Mouse (Mus musculus): ENCODE results near the gene Nebl. TPM values are rescaled to one million over a fixed set of nuclear protein-coding genes. Genes with fewer than 3 reads are reported as not detected.

Gene Nebl
- polyA plus RNA-seq, 1 experiment: 6.5 TPM

- 85% methylated on average over 6 of the region's 6 CpGs for WGBS
- TF ChIP-seq CTCF (IDR thresholded peaks at IDR 0.05; ENCODE audit: extremely low read depth, insufficient read depth, insufficient read length, insufficient replicate concordance) (no peak), POLR2A (IDR thresholded peaks at IDR 0.05; ENCODE audit: low read depth, low read length) (no peak)
- Histone ChIP-seq H3K4me3 (ENCODE audit: extremely low read depth, insufficient read depth, insufficient read length) (no peak overlapping the region), H3K4me1 (ENCODE audit: control insufficient read depth, insufficient read depth, insufficient read length) (no peaks in the 10 kb centered on the region), H3K36me3 (ENCODE audit: control insufficient read depth, insufficient read depth, low read length) (no peaks in the 10 kb centered on the region), H3K27ac (ENCODE audit: insufficient read depth, low read length) (no peak overlapping the region), H3K27me3 (ENCODE audit: control insufficient read depth, insufficient read depth, low read length) (no peaks in the 10 kb centered on the region)
- no peak for DNase-seq (ENCODE audit: low read depth in 1 of 2, low spot score in 2 of 2)
These were observed 227.0 kb downstream of the Nebl start for GRCm38 (mm10) chr2:17504115-17504774.

GRCm38 (mm10) chr2:17501075-17501474 lies 230.2 kb downstream of the Nebl start:
- Histone ChIP-seq H3K27ac (ENCODE audit: insufficient read depth, low read length) (no peak overlapping the region), H3K27me3 (ENCODE audit: control insufficient read depth, insufficient read depth, low read length) (no peaks in the 10 kb centered on the region), H3K4me3 (ENCODE audit: extremely low read depth, insufficient read depth, insufficient read length) (no peak overlapping the region), H3K4me1 (ENCODE audit: control insufficient read depth, insufficient read depth, insufficient read length) (no peaks in the 10 kb centered on the region), H3K36me3 (ENCODE audit: control insufficient read depth, insufficient read depth, low read length) (no peaks in the 10 kb centered on the region)
- no peak for DNase-seq (ENCODE audit: low read depth in 1 of 2, low spot score in 2 of 2)
- TF ChIP-seq POLR2A (IDR thresholded peaks at IDR 0.05; ENCODE audit: low read depth, low read length) (no peak), CTCF (IDR thresholded peaks at IDR 0.05; ENCODE audit: extremely low read depth, insufficient read depth, insufficient read length, insufficient replicate concordance) (no peak)
- WGBS: 90% methylated on average over 3 of the region's 3 CpGs

GRCm38 (mm10) chr2:17465517-17466174 lies 265.6 kb downstream of the Nebl start:
- DNase-seq (ENCODE audit: low read depth in 1 of 2, low spot score in 2 of 2): no peak
- TF ChIP-seq CTCF (IDR thresholded peaks at IDR 0.05; ENCODE audit: extremely low read depth, insufficient read depth, insufficient read length, insufficient replicate concordance): no peak
- TF ChIP-seq POLR2A (IDR thresholded peaks at IDR 0.05; ENCODE audit: low read depth, low read length): no peak
- Histone ChIP-seq H3K27ac (ENCODE audit: insufficient read depth, low read length) (no peak overlapping the region), H3K4me1 (ENCODE audit: control insufficient read depth, insufficient read depth, insufficient read length) (no peaks in the 10 kb centered on the region), H3K27me3 (ENCODE audit: control insufficient read depth, insufficient read depth, low read length) (no peaks in the 10 kb centered on the region), H3K36me3 (ENCODE audit: control insufficient read depth, insufficient read depth, low read length) (no peaks in the 10 kb centered on the region), H3K4me3 (ENCODE audit: extremely low read depth, insufficient read depth, insufficient read length) (no peak overlapping the region)
- 79% methylated on average over 6 of the region's 6 CpGs for WGBS

- Histone ChIP-seq H3K36me3 (ENCODE audit: control insufficient read depth, insufficient read depth, low read length) (no peaks in the 10 kb centered on the region), H3K27me3 (ENCODE audit: control insufficient read depth, insufficient read depth, low read length) (no peaks in the 10 kb centered on the region), H3K4me1 (ENCODE audit: control insufficient read depth, insufficient read depth, insufficient read length) (no peaks in the 10 kb centered on the region), H3K4me3 (ENCODE audit: extremely low read depth, insufficient read depth, insufficient read length) (no peak overlapping the region), H3K27ac (ENCODE audit: insufficient read depth, low read length) (no peak overlapping the region)
- WGBS: 81% methylated on average over 2 of the region's 2 CpGs
- no peak for DNase-seq (ENCODE audit: low read depth in 1 of 2, low spot score in 2 of 2)
- no peak for TF ChIP-seq POLR2A (IDR thresholded peaks at IDR 0.05; ENCODE audit: low read depth, low read length)
- no peak for TF ChIP-seq CTCF (IDR thresholded peaks at IDR 0.05; ENCODE audit: extremely low read depth, insufficient read depth, insufficient read length, insufficient replicate concordance)
These were observed 270.8 kb downstream of the Nebl start for GRCm38 (mm10) chr2:17460434-17460833.

GRCm38 (mm10) chr2:17453676-17454075 lies 277.6 kb downstream of the Nebl start:
- H3K36me3 ChIP-seq (ENCODE audit: control insufficient read depth, insufficient read depth, low read length): no peaks in the 10 kb centered on the region
- TF ChIP-seq CTCF (IDR thresholded peaks at IDR 0.05; ENCODE audit: extremely low read depth, insufficient read depth, insufficient read length, insufficient replicate concordance) (no peak), POLR2A (IDR thresholded peaks at IDR 0.05; ENCODE audit: low read depth, low read length) (no peak)
- no peak overlapping the region for H3K4me3 ChIP-seq (ENCODE audit: extremely low read depth, insufficient read depth, insufficient read length)
- no peaks in the 10 kb centered on the region for H3K27me3 ChIP-seq (ENCODE audit: control insufficient read depth, insufficient read depth, low read length)
- no peak overlapping the region for H3K27ac ChIP-seq (ENCODE audit: insufficient read depth, low read length)
- no peaks in the 10 kb centered on the region for H3K4me1 ChIP-seq (ENCODE audit: control insufficient read depth, insufficient read depth, insufficient read length)
- no peak for DNase-seq (ENCODE audit: low read depth in 1 of 2, low spot score in 2 of 2)

GRCm38 (mm10) chr2:17448341-17448740 lies 282.9 kb downstream of the Nebl start:
- TF ChIP-seq CTCF (IDR thresholded peaks at IDR 0.05; ENCODE audit: extremely low read depth, insufficient read depth, insufficient read length, insufficient replicate concordance) (no peak), POLR2A (IDR thresholded peaks at IDR 0.05; ENCODE audit: low read depth, low read length) (no peak)
- H3K27ac ChIP-seq (ENCODE audit: insufficient read depth, low read length): no peak overlapping the region
- no peaks in the 10 kb centered on the region for H3K36me3 ChIP-seq (ENCODE audit: control insufficient read depth, insufficient read depth, low read length)
- no peaks in the 10 kb centered on the region for H3K4me1 ChIP-seq (ENCODE audit: control insufficient read depth, insufficient read depth, insufficient read length)
- H3K27me3 ChIP-seq (ENCODE audit: control insufficient read depth, insufficient read depth, low read length): no peaks in the 10 kb centered on the region
- H3K4me3 ChIP-seq (ENCODE audit: extremely low read depth, insufficient read depth, insufficient read length): no peak overlapping the region
- DNase-seq (ENCODE audit: low read depth in 1 of 2, low spot score in 2 of 2): no peak

- WGBS: 81% methylated on average over 7 of the region's 7 CpGs
These were observed 287.7 kb downstream of the Nebl start for GRCm38 (mm10) chr2:17443581-17443980.

More at GRCm38 (mm10) chr2:17443581-17443980, 287.7 kb downstream of the Nebl start:
- TF ChIP-seq POLR2A (IDR thresholded peaks at IDR 0.05; ENCODE audit: low read depth, low read length) (no peak), CTCF (IDR thresholded peaks at IDR 0.05; ENCODE audit: extremely low read depth, insufficient read depth, insufficient read length, insufficient replicate concordance) (no peak)
- DNase-seq (ENCODE audit: low read depth in 1 of 2, low spot score in 2 of 2): no peak
- H3K36me3 ChIP-seq (ENCODE audit: control insufficient read depth, insufficient read depth, low read length): no peaks in the 10 kb centered on the region
- H3K4me1 ChIP-seq (ENCODE audit: control insufficient read depth, insufficient read depth, insufficient read length): no peaks in the 10 kb centered on the region
- H3K4me3 ChIP-seq (ENCODE audit: extremely low read depth, insufficient read depth, insufficient read length): no peak overlapping the region
- no peak overlapping the region for H3K27ac ChIP-seq (ENCODE audit: insufficient read depth, low read length)
- no peaks in the 10 kb centered on the region for H3K27me3 ChIP-seq (ENCODE audit: control insufficient read depth, insufficient read depth, low read length)

Data from spleen, adult 2 months (tissue).